Mouse (Mus musculus) brain, adult 10 weeks (tissue): Measurements from ENCODE around the gene Prpf39. TPM values are rescaled to one million over a fixed set of nuclear protein-coding genes. Genes with fewer than 3 reads are reported as not detected.

Experiments used
- polyA plus RNA-seq: library from polyadenylated mRNA; stranded (reverse); fragments of 350-450 nt; fragmentation: Illumina TruSeq; extraction: RNeasy Lipid Tissue Mini Kit (QIAGEN cat#74804); gene quantifications from one replicate; pipeline ENCODE4 v1.2.3, GENCODE M21; 2015; ENCODE audit warnings: low read depth, low replicate concordance

The Prpf39 gene
- 35.0 TPM for polyA plus RNA-seq

GRCm38 (mm10) chr12:65036190-65036870, at the start of gene Prpf39:
Gene Prpf39, plus strand, starts transcription at chr12:65036333.

GRCm38 (mm10) chr12:65073611-65074178, 37.6 kb downstream of the Prpf39 start, which contains the start of gene Fkbp3:
Gene Fkbp3, minus strand, starts transcription at chr12:65074007.

GRCm38 (mm10) chr12:65075085-65075732, 39.1 kb downstream of the Prpf39 start, which contains the start of gene Fancm:
Gene Fancm, plus strand, starts transcription at chr12:65075603.

Other genes with a start within 250 kb of the Prpf39 start
- 18.2 TPM for gene Gm527, start 118.4 kb upstream of the Prpf39 start, polyA plus RNA-seq
- 13.5 TPM for gene Klhl28, start 70.8 kb upstream of the Prpf39 start, polyA plus RNA-seq
- gene Togaram1, start 70.5 kb upstream of the Prpf39 start, polyA plus RNA-seq: 26.9 TPM
- gene Fkbp3, start 37.7 kb downstream of the Prpf39 start, polyA plus RNA-seq: 325 TPM
- gene Fancm, start 39.3 kb downstream of the Prpf39 start, polyA plus RNA-seq: 4.7 TPM
- gene Mis18bp1, start 136.3 kb downstream of the Prpf39 start, polyA plus RNA-seq: 0.58 TPM
- gene Wdr20rt, start 189.2 kb downstream of the Prpf39 start, polyA plus RNA-seq: not detected